Mouse (Mus musculus) layer of hippocampus, postnatal 36 days (tissue): ENCODE data around the gene Slc25a26. TPM values are rescaled to one million over a fixed set of nuclear protein-coding genes. Genes with fewer than 3 reads are reported as not detected.
"Not testable (repeated sequence)": the region's sequence is repeated elsewhere in the genome, so short reads cannot be mapped to it uniquely, and the experiment has no call there.

Source experiments
- DNase-seq, 2 experiments: peaks; one replicate each; pipeline ENCODE4 v3.0.0; 2022
- total RNA-seq, 2 experiments: library from RNA; stranded (reverse); gene quantifications; 2 replicates each; pipeline ENCODE4 v1.2.3; 2021

The Slc25a26 gene
- total RNA-seq, 2 experiments from 2014 or later = 21.3 to 21.6 TPM

- no peak for DNase-seq
Measured at GRCm38 (mm10) chr6:94553085-94553484, 53.0 kb downstream of the Slc25a26 start.

GRCm38 (mm10) chr6:94558603-94559002, 58.5 kb downstream of the Slc25a26 start:
- DNase-seq = not testable (repeated sequence)

DNA sequence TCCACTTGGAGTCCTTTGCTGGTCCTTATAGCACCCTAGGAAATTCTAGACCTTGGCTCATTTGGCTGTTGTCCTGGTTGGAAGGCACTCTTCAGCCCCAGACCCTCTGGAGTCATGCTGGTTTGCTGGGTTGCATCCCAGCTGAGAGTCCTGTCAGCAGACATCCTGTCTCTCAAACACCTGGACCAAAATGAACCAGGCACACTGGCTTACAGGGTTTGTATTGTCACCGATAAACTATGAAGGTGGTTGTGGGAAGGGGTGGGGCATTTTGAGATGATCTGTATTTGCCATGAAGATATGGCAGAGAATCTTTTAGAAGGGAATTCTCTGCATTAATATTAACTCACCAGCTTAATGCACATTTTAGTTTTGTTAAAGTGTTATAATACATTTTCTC, 60.8 kb downstream of the Slc25a26 start:
- DNase-seq = no peak

DNA sequence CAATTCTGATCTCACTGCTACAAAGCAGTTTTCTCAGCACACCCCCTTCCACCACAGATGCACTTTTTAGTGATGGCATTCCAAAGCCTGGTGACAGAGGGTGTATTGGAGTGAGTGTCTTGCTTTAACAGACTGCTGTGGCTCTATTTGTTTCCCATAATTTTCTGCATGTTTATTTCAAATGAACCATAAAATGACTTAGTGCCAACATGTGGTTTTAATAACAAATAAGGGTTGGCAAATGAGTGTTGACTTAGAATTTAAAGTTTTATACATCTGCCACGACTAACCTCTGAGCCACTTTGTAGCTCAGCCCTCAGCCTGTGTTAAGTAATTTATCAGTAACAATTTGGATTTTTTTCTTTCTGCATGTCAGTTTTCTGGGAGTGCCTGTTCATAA, 61.2 kb downstream of the Slc25a26 start:
- no peak for DNase-seq

GRCm38 (mm10) chr6:94563203-94563940, 63.2 kb downstream of the Slc25a26 start:
- no peak for DNase-seq

GRCm38 (mm10) chr6:94565766-94566165, 65.6 kb downstream of the Slc25a26 start:
- no peak for DNase-seq

GRCm38 (mm10) chr6:94568040-94568439, 67.9 kb downstream of the Slc25a26 start:
- no peak for DNase-seq

DNA sequence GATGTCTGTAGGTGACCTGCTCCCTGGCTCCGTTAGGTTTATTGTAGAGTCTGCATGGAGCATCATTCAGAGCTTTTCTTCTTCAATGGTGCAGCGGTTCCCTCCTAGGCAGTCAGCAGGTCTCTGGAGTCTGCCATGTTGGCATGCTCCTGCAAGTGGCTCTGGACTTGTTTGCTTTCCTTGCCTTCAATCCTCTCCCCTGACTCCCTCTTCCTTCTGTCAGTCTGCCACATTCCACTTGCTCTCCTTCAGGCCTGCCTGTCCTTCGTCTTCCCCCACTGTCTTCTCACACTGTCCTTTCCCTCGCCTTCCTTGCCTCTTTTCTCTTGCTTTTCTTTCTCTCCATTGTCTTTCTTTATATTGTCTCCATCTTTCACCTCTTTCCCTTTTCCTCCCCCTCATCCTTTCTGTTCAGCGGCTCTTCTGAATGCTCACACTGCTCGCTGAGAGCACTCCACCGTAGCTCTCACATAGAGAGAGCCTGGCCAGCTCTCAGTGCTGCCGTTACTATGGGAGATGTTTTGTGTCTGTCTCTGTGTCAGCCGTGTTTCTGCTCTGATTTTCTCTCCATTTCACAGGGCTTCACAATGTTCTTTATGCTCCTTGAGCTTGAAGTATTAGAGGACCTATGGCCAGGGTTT, 75.5 kb downstream of the Slc25a26 start:
- DNase-seq = no peak

- no peak for DNase-seq
Measured at GRCm38 (mm10) chr6:94577991-94578390, 77.9 kb downstream of the Slc25a26 start.

DNA sequence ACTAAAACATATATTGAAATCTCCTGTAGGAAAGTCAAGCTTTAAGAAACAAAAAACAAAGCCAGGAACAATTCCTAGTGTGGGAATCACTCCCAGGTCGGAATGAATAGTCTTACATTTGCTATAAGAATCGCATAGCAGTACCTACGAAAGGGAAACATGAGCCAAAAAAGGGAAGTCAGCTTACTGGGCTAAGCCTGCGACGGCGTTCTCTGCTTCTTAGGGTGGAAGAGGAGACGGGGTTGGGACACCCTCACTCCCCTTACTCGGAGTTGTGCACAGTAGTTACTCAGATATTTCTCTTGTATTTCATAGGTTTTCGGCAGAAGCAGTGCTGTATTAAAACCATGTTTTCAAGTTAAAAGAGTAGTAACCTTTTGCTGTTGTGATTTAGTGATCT, 81.9 kb downstream of the Slc25a26 start:
- no peak for DNase-seq

GRCm38 (mm10) chr6:94584147-94584695, 84.1 kb downstream of the Slc25a26 start:
- DNase-seq = peak; percentile 32 to 33

GRCm38 (mm10) chr6:94584976-94585375, 84.8 kb downstream of the Slc25a26 start:
- DNase-seq = no peak

DNA sequence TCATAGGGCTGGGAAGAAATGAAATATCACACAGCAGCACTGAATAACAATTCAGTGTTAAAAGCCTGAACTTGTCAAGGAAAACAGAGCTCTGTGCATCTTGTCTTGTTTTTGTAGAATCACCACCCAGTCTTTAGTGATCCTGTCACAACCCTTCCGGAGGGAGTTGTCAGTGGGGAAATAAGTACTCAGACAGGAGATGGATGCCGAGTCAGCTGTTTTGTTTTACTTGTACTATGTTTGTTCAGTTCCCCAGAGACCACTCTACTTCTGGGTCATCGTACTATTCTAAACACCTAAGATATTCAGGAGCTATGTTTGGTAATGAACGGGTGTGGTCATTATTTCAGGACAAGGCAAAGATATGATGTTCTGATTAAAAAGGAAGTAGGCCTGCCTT, 88.2 kb downstream of the Slc25a26 start:
- no peak for DNase-seq

- DNase-seq = no peak
Measured at GRCm38 (mm10) chr6:94592243-94592642, 92.1 kb downstream of the Slc25a26 start.

GRCm38 (mm10) chr6:94592710-94593109, 92.6 kb downstream of the Slc25a26 start:
- no peak for DNase-seq

DNA sequence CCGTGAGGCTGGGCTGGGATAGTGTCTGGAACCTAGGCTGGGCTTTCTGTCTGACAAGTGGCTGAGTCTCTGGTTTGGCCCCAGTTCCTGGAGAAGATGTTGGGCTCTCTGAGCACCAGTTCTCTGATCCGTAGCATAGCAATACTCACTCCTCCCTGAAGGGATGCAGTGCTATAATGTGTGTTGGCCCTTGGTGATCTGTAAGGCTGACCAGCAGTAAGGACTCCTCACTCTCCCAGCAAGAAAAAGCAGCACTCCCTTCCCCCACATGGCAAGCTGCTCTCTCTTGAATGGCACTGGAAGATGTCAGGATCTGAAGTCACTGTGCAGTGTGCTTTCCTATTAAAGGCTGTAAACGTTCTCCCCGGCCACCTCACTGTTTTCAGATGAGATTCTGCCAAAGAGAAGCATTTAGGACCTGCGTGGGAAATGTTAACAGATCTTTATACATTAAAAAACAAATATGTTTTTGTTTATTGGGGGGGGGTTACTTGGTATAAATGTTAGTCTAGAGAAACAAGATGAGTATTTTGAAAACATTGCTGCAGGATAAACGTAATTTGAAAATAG, 94.0 kb downstream of the Slc25a26 start:
- DNase-seq = no peak

GRCm38 (mm10) chr6:94594711-94595110, 94.6 kb downstream of the Slc25a26 start:
- DNase-seq = no peak

GRCm38 (mm10) chr6:94595206-94595605, 95.1 kb downstream of the Slc25a26 start:
- no peak for DNase-seq

DNA sequence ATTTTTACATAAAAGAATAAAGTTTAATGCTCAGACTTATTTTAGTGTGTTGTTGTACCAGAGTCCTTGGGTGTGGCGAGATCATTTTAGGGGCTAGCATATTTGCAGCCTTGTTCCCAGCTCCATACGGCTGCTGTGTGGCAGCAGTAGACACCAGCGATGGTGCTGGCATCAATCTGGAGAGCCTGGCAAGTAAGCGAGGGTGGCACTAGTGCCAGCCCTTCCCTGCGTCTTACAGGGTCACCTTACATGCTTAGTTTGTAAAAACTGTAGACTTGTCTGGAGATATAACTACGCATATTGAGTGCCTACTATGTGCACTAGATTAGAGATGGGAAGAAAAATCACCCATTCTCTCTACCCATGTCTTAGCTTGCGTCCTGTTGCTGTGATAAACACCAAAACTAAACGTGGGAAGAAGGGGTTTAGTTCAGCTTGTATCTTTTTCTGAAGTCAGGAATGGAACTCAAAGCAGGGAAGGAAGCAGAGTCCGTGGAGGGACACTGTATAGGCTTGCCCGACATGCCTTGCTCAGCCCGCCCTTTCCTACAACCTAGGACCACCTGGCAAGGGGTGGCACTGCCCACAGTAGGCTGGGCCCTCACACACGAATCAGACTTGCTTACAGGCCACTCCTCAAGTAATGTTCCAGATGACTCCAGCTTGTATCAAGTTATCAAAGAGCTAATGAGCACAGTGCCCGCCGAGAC, 96.1 kb downstream of the Slc25a26 start:
- no peak for DNase-seq

DNA sequence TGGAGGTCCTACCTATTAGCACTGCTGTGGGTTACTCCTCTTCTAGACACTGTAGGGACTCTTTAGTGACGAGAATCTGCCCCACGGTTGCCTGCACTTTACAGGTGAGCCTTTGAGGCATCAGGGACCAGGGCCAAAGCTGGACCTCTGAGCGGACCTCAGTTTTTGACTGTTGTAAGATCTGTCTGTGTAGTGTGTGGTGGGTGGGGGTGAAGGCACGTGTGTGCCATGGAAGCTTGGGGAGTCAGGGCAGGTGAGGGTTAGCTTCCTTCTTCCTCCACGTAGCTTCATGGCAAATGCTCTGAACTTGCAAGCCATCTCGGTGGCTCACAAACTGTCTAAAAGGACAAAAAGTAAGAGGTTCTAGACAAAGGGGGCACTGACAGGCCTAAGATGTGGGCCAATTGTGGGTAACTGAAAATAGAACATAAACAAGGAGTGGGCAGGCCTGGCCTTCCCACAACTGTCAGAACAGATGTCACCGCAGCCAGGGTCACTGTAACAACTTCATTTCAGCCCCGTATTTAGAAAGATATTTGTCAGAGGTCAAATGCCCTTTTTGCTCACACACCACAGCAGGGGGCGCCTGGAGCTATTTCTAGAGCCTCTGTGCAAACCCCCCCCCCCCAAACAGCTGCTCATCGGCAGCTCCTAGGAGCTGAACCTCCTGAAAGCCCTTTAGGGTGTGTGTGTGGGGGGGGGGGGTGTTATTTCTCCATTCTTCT, 96.8 kb downstream of the Slc25a26 start:
- DNase-seq = no peak

GRCm38 (mm10) chr6:94598421-94598820, 98.3 kb downstream of the Slc25a26 start:
- DNase-seq = no peak

GRCm38 (mm10) chr6:94599016-94599415, 98.9 kb downstream of the Slc25a26 start:
- no peak for DNase-seq
